Mouse (Mus musculus) gonadal fat pad, adult 2 months (tissue): ENCODE data around the gene Frmd4b. TPM values are rescaled to one million over a fixed set of nuclear protein-coding genes. Genes with fewer than 3 reads are reported as not detected.
"Not testable (repeated sequence)": the region's sequence is repeated elsewhere in the genome, so short reads cannot be mapped to it uniquely, and the experiment has no call there.

Experiments
- DNase-seq: peaks from one replicate; pipeline ENCODE4 v3.0.0-alpha.2; 2012; ENCODE audit warnings: low read depth
- polyA plus RNA-seq: library from polyadenylated mRNA; depleted of rRNA; stranded (reverse); fragments of >200 nt; gene quantifications from 2 replicates; pipeline ENCODE4 v1.2.3, GENCODE M21; 2012

Gene Frmd4b
- polyA plus RNA-seq, 1 experiment: 11.3 TPM

- no peak for DNase-seq
Observed at GRCm38 (mm10) chr6:97363846-97364245, 253.5 kb downstream of the Frmd4b start.

- not testable (repeated sequence) for DNase-seq
Observed at GRCm38 (mm10) chr6:97357606-97358005, 259.7 kb downstream of the Frmd4b start.

- no peak for DNase-seq
Observed at GRCm38 (mm10) chr6:97356612-97357011, 260.7 kb downstream of the Frmd4b start.

GRCm38 (mm10) chr6:97355141-97355540, 262.2 kb downstream of the Frmd4b start:
- no peak for DNase-seq

- DNase-seq: no peak
Observed at GRCm38 (mm10) chr6:97353933-97354332, 263.4 kb downstream of the Frmd4b start.

- no peak for DNase-seq
Observed at GRCm38 (mm10) chr6:97353371-97353770, 264.0 kb downstream of the Frmd4b start.

- DNase-seq: no peak
Observed at GRCm38 (mm10) chr6:97352505-97353154, 264.7 kb downstream of the Frmd4b start.

- no peak for DNase-seq
Observed at GRCm38 (mm10) chr6:97349355-97350138, 267.8 kb downstream of the Frmd4b start.

GRCm38 (mm10) chr6:97346932-97347331, 270.4 kb downstream of the Frmd4b start:
- no peak for DNase-seq

GRCm38 (mm10) chr6:97346527-97346926, 270.8 kb downstream of the Frmd4b start:
- no peak for DNase-seq

- peak; percentile 68 for DNase-seq
Observed at GRCm38 (mm10) chr6:97345921-97346320, 271.4 kb downstream of the Frmd4b start.

- DNase-seq: no peak
Observed at GRCm38 (mm10) chr6:97342185-97342584, 275.2 kb downstream of the Frmd4b start.

- DNase-seq: no peak
Observed at GRCm38 (mm10) chr6:97341628-97342027, 275.7 kb downstream of the Frmd4b start.

GRCm38 (mm10) chr6:97341148-97341547, 276.2 kb downstream of the Frmd4b start:
- DNase-seq: no peak

GRCm38 (mm10) chr6:97340211-97340791, 277.0 kb downstream of the Frmd4b start:
- no peak for DNase-seq

GRCm38 (mm10) chr6:97339271-97339681, 278.1 kb downstream of the Frmd4b start:
- DNase-seq: no peak

- no peak for DNase-seq
Observed at GRCm38 (mm10) chr6:97338843-97339242, 278.5 kb downstream of the Frmd4b start.

GRCm38 (mm10) chr6:97333323-97333722, 284.0 kb downstream of the Frmd4b start:
- DNase-seq: no peak

- no peak for DNase-seq
Observed at GRCm38 (mm10) chr6:97323951-97324350, 293.4 kb downstream of the Frmd4b start.

GRCm38 (mm10) chr6:97322126-97322525, 295.2 kb downstream of the Frmd4b start:
- no peak for DNase-seq

GRCm38 (mm10) chr6:97321156-97321555, 296.2 kb downstream of the Frmd4b start:
- no peak for DNase-seq

GRCm38 (mm10) chr6:97319081-97319480, 298.3 kb downstream of the Frmd4b start:
- no peak for DNase-seq

GRCm38 (mm10) chr6:97317956-97318355, 299.4 kb downstream of the Frmd4b start:
- no peak for DNase-seq
